Mouse (Mus musculus) lung, embryonic 14.5 days (tissue): ENCODE measurements at regions not wholly inside any gene's neighbourhood (a gene's known extent, or its start where the extent isn't known, plus 50 kb on each side); places are given as distances from the start of the nearest gene placed in this dataset.

Experiments used
- ATAC-seq: fragments of 200-750 bp; cut with Nextera tagmentation; 2 replicates; pipeline ENCODE4 v1.8.0; 2017; ENCODE audit warnings: mild to moderate bottlenecking, moderate TSS enrichment, moderate library complexity; ENCODE audit not compliant: insufficient read depth
- DNase-seq: peaks from one replicate; pipeline ENCODE4 v3.0.0-alpha.2; 2015
- H3K27ac ChIP-seq: fragments of 300-500 bp; sonication (generic); 2 replicates; pipeline ENCODE4 v1.5.1; 2014; ENCODE audit warnings: low read depth, mild to moderate bottlenecking, moderate library complexity
- H3K27me3 ChIP-seq: fragments of 300-500 bp; sonication (generic); 2 replicates; pipeline ENCODE4 v1.6.1; 2014; ENCODE audit warnings: low read length, control low read depth; ENCODE audit not compliant: insufficient read depth
- H3K36me3 ChIP-seq: fragments of 300-500 bp; sonication (generic); 2 replicates; pipeline ENCODE4 v1.6.1; 2014; ENCODE audit warnings: control low read depth; ENCODE audit not compliant: insufficient read depth
- H3K4me1 ChIP-seq: fragments of 300-500 bp; sonication (generic); 2 replicates; pipeline ENCODE4 v1.6.1; 2014; ENCODE audit warnings: antibody characterized with exemption, control low read depth; ENCODE audit not compliant: insufficient read depth
- H3K4me2 ChIP-seq: fragments of 300-500 bp; sonication (generic); 2 replicates; pipeline ENCODE4 v1.6.1; 2014; ENCODE audit warnings: mild to moderate bottlenecking
- H3K4me3 ChIP-seq: fragments of 300-500 bp; sonication (generic); 2 replicates; pipeline ENCODE4 v1.5.1; 2014; ENCODE audit warnings: low read depth, low read length
- H3K9ac ChIP-seq: fragments of 300-500 bp; sonication (generic); 2 replicates; pipeline ENCODE4 v1.6.1; 2014
- H3K9me3 ChIP-seq: fragments of 300-500 bp; sonication (generic); 2 replicates; pipeline ENCODE4 v1.6.1; 2016; ENCODE audit warnings: low read depth, low read length, control low read depth
- CTCF ChIP-seq: IDR thresholded peaks from 2 replicates; pipeline ENCODE4 v1.5.1; 2016; ENCODE audit warnings: antibody characterized with exemption, low read depth
- WGBS: fragments of 180-500 bp; shearing (Covaris S2); extraction: QIAGEN DNeasy Blood & Tissue Kit; methylation state at CpG from one replicate; pipeline ENCODE4 v1.1.7; 2014; 5-methylcytosine and 5-hydroxymethylcytosine counted together

- Histone ChIP-seq H3K4me1 (peaks cover 17% of the 10 kb centered on the region), H3K27me3 (no peaks in the 10 kb centered on the region), H3K9ac (no peak overlapping the region), H3K4me2 (no peak overlapping the region), H3K27ac (no peak overlapping the region), H3K36me3 (no peaks in the 10 kb centered on the region), H3K4me3 (no peak overlapping the region), H3K9me3 (no peaks in the 10 kb centered on the region)
- ATAC-seq: no peak
- no peak for TF ChIP-seq CTCF
- WGBS: 65% methylated on average over 11 of the region's 11 CpGs
- no peak for DNase-seq
Observed at GRCm38 (mm10) chr8:26845481-26846194, 131.5 kb upstream of the Zfp703 start.

- H3K9ac ChIP-seq: no peak overlapping the region
- no peak overlapping the region for H3K4me2 ChIP-seq
- no peaks in the 10 kb centered on the region for H3K9me3 ChIP-seq
- TF ChIP-seq CTCF: 0 out of 2 replicates have a peak, but pooled peaks have one; percentile 5
- H3K4me1 ChIP-seq: peaks cover 17% of the 10 kb centered on the region
- H3K4me3 ChIP-seq: no peak overlapping the region
- ATAC-seq (no peak), DNase-seq (no peak)
- H3K27me3 ChIP-seq: no peaks in the 10 kb centered on the region
- WGBS: 64% methylated on average over 9 of the region's 9 CpGs
- no peaks in the 10 kb centered on the region for H3K36me3 ChIP-seq
- no peak overlapping the region for H3K27ac ChIP-seq
Observed at GRCm38 (mm10) chr8:26847009-26847408, 130.1 kb upstream of the Zfp703 start.

GRCm38 (mm10) chr8:26848098-26848772, 128.9 kb upstream of the Zfp703 start:
- Histone ChIP-seq H3K27me3 (no peaks in the 10 kb centered on the region), H3K4me2 (no peak overlapping the region), H3K27ac (no peak overlapping the region), H3K4me1 (peaks cover 17% of the 10 kb centered on the region), H3K4me3 (no peak overlapping the region), H3K9ac (no peak overlapping the region), H3K36me3 (no peaks in the 10 kb centered on the region), H3K9me3 (no peaks in the 10 kb centered on the region)
- 38% methylated on average over 17 of the region's 17 CpGs for WGBS
- TF ChIP-seq CTCF: no peak
- ATAC-seq: no peak
- DNase-seq: peak; percentile 46

- no peaks in the 10 kb centered on the region for H3K9me3 ChIP-seq
- H3K4me2 ChIP-seq: peak overlapping the region; percentile 29; the same call in 1 of the 2 replicates
- H3K36me3 ChIP-seq: no peaks in the 10 kb centered on the region
- no peaks in the 10 kb centered on the region for H3K27me3 ChIP-seq
- no peak overlapping the region for H3K27ac ChIP-seq
- 43% methylated on average over 19 of the region's 19 CpGs for whole genome bisulfite sequencing
- DNase-seq (peak; percentile 26), ATAC-seq (peak; percentile 39)
- peaks cover 17% of the 10 kb centered on the region for H3K4me1 ChIP-seq
- no peak overlapping the region for H3K4me3 ChIP-seq
- no peak overlapping the region; the same call in 1 of the 2 replicates for H3K9ac ChIP-seq
- TF ChIP-seq CTCF: no peak
Observed at GRCm38 (mm10) chr8:26848955-26849684, 128.0 kb upstream of the Zfp703 start.

- Histone ChIP-seq H3K27me3 (no peaks in the 10 kb centered on the region), H3K36me3 (no peaks in the 10 kb centered on the region), H3K4me2 (no peak overlapping the region), H3K4me1 (peaks cover 17% of the 10 kb centered on the region), H3K9me3 (no peaks in the 10 kb centered on the region), H3K27ac (no peak overlapping the region), H3K4me3 (no peak overlapping the region), H3K9ac (no peak overlapping the region)
- WGBS: 62% methylated on average over 18 of the region's 18 CpGs
- ATAC-seq (no peak), DNase-seq (peak; percentile 38)
- no peak for TF ChIP-seq CTCF
Observed at GRCm38 (mm10) chr8:26851871-26852800, 125.0 kb upstream of the Zfp703 start.

- Histone ChIP-seq H3K4me1 (peaks cover 17% of the 10 kb centered on the region), H3K36me3 (no peaks in the 10 kb centered on the region), H3K27ac (no peak overlapping the region), H3K4me3 (no peak overlapping the region), H3K9ac (no peak overlapping the region), H3K27me3 (no peaks in the 10 kb centered on the region), H3K9me3 (no peaks in the 10 kb centered on the region), H3K4me2 (no peak overlapping the region)
- no peak for TF ChIP-seq CTCF
- DNase-seq (no peak), ATAC-seq (no peak)
- WGBS: 54% methylated on average over 8 of the region's 8 CpGs
Observed at GRCm38 (mm10) chr8:26852921-26853320, 124.2 kb upstream of the Zfp703 start.
